Mouse (Mus musculus): ENCODE data around the gene Ccnjl.

GRCm38 (mm10) chr11:43517641-43518040, 10.9 kb upstream of the Ccnjl start:
- no peak for TF ChIP-seq POLR2A (IDR thresholded peaks at IDR 0.05; ENCODE audit: extremely low read depth, insufficient read depth, low read length)
- no peak for TF ChIP-seq CTCF (IDR thresholded peaks at IDR 0.05; ENCODE audit: extremely low read depth, insufficient read depth, low read length)

Data from cortical plate, adult 2 months (tissue).